Mouse (Mus musculus): ENCODE data around the gene Igf2bp3. TPM values are rescaled to one million over a fixed set of nuclear protein-coding genes. Genes with fewer than 3 reads are reported as not detected.
"Not testable (repeated sequence)": the region's sequence is repeated elsewhere in the genome, so short reads cannot be mapped to it uniquely, and the experiment has no call there.

Igf2bp3 gene
- 114 and 122 TPM in 2 replicates for polyA plus RNA-seq (2016; fragmentation: Nextera tagmentation; extraction: Ambion mirVana)

DNA sequence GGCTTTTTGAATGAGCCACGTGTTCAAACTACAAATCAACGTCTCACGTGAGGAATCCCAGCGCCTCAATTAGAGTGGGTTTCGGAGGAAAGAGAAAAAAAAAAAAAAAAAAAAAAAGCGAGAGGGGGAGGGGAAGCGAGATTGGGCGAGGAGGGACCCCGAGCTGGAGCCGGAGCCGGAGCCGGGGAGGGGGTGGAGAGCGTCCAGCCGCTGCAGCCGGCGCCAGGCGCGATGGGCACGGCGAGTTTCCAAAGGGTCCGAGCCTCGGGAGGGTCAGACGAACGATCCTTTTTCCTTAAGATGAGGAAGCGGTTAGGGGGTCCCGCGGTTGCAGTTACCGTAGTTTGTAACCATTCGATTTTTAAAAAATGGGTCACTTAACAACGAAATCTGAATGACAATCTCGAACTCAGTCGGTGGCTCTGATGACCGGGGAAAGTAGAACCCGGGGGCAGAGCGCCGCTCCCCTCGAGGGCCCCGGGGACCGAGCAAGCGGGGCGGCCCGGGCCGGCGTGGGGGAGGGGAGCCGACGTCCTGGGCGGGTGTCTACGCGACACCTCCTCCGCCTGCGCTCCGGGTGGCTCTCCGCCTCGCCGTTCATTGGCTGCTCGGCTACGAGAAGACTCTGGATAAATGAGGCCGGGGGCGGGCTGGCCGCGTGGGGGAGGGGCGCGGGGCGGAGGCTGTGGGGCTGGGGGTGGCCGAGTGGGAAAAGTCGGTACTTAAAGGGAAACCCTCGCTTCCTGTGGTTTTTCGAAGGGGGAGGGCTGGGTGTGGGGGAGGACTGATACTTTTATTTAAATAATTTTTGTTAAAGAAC lies at the start of gene Igf2bp3:
TSS of gene Igf2bp3 (minus strand) at position 30 of the 820 bp plus-strand sequence.
- Histone ChIP-seq H3K4me3 (replicated peaks) (peak within 1 kb of the TSS; percentile 98), H3K27ac (peak within 1 kb of the TSS; percentile 99), H3K4me1 (replicated peaks) (peaks cover 32% of the 10 kb centered on the region), H3K9me3 (no peaks in the 10 kb centered on the region), H3K9ac (replicated peaks) (peak within 1 kb of the TSS; percentile 98), H3K4me2 (peak within 1 kb of the TSS; percentile 91), H3K36me3 (no peaks in the 10 kb centered on the region), H3K27me3 (no peaks in the 10 kb centered on the region)
- ATAC-seq (ENCODE audit: insufficient number of reproducible peaks, insufficient read depth, low FRiP score, low TSS enrichment, low read depth) = peak; percentile 72
- under 1% methylated on average over 67 of the region's 68 CpGs for WGBS

DNA sequence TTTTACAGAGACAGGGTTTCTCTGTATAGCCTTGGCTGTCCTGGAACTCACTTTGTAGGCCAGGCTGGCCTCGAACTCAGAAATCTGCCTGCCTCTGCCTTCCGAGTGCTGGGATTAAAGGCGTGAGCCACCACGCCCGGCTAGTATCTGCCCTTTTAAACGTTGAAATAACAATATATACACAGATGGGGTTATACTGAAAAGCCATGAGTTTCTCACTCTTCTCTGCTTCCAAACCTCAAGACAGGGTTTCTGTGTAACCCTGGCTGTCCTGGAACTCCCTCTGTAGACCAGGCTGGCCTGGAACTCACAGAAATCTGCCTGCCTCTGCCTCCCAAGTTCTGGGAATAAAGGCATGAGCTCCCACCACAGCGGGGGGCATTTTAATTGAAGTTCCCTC lies 49.7 kb upstream of the Igf2bp3 start:
- not testable (repeated sequence) for H3K9ac ChIP-seq (replicated peaks); H3K36me3 ChIP-seq; ATAC-seq (ENCODE audit: insufficient number of reproducible peaks, insufficient read depth, low FRiP score, low TSS enrichment, low read depth); H3K27me3 ChIP-seq; H3K9me3 ChIP-seq; H3K4me3 ChIP-seq (replicated peaks)
- 88% methylated on average over 7 of the region's 7 CpGs for WGBS
- peaks cover 26% of the 10 kb centered on the region for H3K4me1 ChIP-seq (replicated peaks)
- peak overlapping the region; percentile 98; the same call in 1 of the 2 replicates for H3K27ac ChIP-seq
- peak overlapping the region; percentile 60; the same call in 1 of the 2 replicates for H3K4me2 ChIP-seq

DNA sequence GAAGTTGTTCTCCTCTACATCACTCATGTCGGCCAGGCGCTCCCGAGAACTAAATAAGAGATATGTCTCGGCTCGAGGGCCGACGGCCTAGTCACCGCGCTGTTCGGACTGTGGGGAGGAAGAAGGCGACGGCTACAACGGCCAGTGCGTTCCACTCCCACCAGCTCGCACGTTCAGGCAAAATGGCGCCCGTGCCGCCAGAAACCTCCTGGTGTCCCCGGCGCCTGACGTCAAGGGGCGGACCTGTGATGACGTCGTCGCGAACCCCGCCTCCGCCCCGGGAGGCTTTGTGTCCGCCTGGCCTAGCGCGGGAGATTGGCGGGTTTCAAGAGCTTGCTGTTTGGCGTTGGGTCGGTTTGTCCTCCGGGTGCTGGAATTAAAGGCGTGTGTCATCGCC lies 49.1 kb upstream of the Igf2bp3 start, which contains the start of gene Tra2a:
TSS of gene Tra2a (minus strand) at position 187 of the 397 bp plus-strand sequence.
- Histone ChIP-seq H3K4me1 (replicated peaks) (peaks cover 26% of the 10 kb centered on the region), H3K9me3 (no peaks in the 10 kb centered on the region), H3K9ac (replicated peaks) (peak within 1 kb of the TSS; percentile 99), H3K27ac (peak within 1 kb of the TSS; percentile 98), H3K27me3 (no peaks in the 10 kb centered on the region), H3K36me3 (no peaks in the 10 kb centered on the region), H3K4me2 (peak within 1 kb of the TSS; percentile 60), H3K4me3 (replicated peaks) (peak within 1 kb of the TSS; percentile 99)
- ATAC-seq (ENCODE audit: insufficient number of reproducible peaks, insufficient read depth, low FRiP score, low TSS enrichment, low read depth) = peak; percentile 91
- WGBS = under 1% methylated on average over 39 of the region's 39 CpGs

DNA sequence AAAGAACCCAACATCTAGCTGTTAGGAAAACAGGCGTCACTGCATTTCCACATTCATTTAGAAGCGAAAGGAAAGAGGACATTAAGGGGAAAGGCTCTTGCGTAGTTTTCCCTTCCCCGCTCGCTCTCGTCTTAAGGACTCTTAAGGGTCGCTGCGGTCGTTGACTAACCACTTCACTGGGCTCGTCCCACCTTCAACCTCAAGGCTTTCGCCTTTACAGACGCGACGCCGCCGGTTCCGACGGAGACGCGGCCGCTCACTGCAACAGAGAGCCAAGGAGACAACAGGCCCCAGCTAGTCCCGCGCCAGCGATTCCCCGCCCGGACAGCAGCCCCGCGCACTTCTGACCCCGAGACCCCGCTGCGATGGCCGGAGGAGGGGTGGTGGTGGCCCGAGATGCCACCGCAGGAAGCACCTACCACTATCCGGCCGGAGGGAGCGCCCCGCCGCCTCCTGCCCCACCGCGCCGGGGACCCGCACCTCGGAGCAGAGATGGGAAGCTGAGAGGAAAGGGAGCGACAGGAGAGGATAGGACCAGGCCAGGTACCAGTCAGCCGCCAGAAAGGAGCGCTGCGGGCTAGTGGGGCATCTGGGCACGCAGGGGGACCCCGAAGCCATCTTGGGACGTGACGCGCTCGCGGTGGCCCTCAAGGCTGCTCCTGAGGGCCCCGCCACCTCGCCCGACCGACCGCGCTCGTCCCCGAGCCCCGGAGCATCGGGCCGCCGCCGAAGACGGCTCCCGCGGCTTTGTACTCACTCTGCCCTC lies 48.5 kb upstream of the Igf2bp3 start:
- H3K36me3 ChIP-seq = no peaks in the 10 kb centered on the region; the same call in 1 of the 2 replicates
- H3K9ac ChIP-seq (replicated peaks) = peak overlapping the region; percentile 99
- ATAC-seq (ENCODE audit: insufficient number of reproducible peaks, insufficient read depth, low FRiP score, low TSS enrichment, low read depth) = peak; percentile 74
- no peaks in the 10 kb centered on the region for H3K27me3 ChIP-seq
- under 1% methylated on average over 65 of the region's 71 CpGs for WGBS
- H3K4me3 ChIP-seq (replicated peaks) = peak overlapping the region; percentile 99
- peaks cover 26% of the 10 kb centered on the region for H3K4me1 ChIP-seq (replicated peaks)
- no peaks in the 10 kb centered on the region for H3K9me3 ChIP-seq
- peak overlapping the region; percentile 60 for H3K4me2 ChIP-seq
- H3K27ac ChIP-seq = peak overlapping the region; percentile 98

DNA sequence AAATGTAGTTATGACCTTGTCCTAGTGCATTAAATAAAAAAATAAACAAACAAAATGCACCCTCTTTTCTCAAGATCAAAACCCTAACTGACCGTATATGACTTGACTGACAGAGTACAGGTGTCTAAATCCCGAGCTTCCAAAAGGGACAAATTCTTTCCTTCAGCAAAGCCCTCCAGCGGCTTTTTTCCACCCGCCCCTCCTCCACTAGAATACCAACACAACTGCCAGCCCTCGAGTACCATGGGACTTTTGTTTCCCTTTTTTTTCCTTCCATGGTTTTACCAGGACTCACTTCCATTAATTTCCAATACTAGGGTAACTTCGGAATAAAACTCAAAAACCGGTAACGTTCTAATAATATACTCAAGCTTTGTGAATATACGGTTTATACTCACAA lies 47.7 kb upstream of the Igf2bp3 start:
- peak overlapping the region; percentile 99 for H3K4me3 ChIP-seq (replicated peaks)
- 0 out of 2 replicates have a peak overlapping the region, but pooled peaks have one; percentile 98 for H3K27ac ChIP-seq
- peaks cover 28% of the 10 kb centered on the region for H3K4me1 ChIP-seq (replicated peaks)
- no peaks in the 10 kb centered on the region for H3K9me3 ChIP-seq
- H3K9ac ChIP-seq (replicated peaks) = peak overlapping the region; percentile 99
- peak overlapping the region; percentile 60 for H3K4me2 ChIP-seq
- no peaks in the 10 kb centered on the region for H3K27me3 ChIP-seq
- no peak for ATAC-seq (ENCODE audit: insufficient number of reproducible peaks, insufficient read depth, low FRiP score, low TSS enrichment, low read depth)
- 1% methylated on average over 9 of the region's 9 CpGs for WGBS
- no peaks in the 10 kb centered on the region; the same call in 1 of the 2 replicates for H3K36me3 ChIP-seq

DNA sequence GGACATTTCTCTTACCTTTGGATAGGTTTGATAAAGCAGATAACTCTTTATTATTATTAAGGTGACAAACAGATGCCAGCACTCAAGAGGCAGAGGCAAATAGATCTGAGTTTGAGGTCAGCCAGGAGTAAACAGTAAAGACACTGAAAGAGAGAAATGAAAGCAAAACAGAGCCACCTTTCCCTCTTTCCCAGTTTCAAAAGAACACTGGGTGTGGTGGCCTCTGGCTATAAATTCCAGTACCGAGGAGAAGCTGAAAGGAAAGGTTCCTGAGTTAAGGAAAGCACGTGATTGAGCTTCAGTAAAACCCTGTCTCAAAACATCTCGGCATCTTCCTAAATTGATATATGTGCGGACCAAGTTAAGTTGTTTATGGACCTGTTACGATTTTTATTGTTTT lies 45.0 kb upstream of the Igf2bp3 start:
- Histone ChIP-seq H3K9ac (replicated peaks) (no peak overlapping the region), H3K4me1 (replicated peaks) (peaks cover 28% of the 10 kb centered on the region), H3K27ac (no peak overlapping the region), H3K27me3 (no peaks in the 10 kb centered on the region), H3K4me2 (no peak overlapping the region), H3K4me3 (replicated peaks) (no peak overlapping the region), H3K9me3 (no peaks in the 10 kb centered on the region), H3K36me3 (no peaks in the 10 kb centered on the region; the same call in 1 of the 2 replicates)
- WGBS = 16% methylated on average over 5 of the region's 5 CpGs
- ATAC-seq (ENCODE audit: insufficient number of reproducible peaks, insufficient read depth, low FRiP score, low TSS enrichment, low read depth) = no peak

DNA sequence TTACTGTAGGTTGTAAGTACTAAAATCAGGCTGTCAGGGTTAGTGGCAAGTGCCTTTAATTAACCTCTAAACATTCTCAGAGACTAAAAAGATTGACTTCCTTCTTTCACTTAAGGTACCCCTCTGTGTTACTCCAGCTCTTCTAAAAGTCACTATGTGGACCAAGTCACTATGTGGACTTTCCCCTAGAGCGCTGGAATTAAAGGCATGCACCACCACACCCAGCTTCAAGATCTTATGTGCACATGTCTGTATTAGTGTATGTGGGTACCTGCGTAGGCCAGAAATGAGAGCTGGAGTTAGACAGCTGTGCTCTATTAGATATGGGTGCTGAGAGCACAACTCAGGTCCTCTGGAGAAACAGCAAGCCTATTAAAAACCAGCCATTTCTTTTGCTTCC lies 43.1 kb upstream of the Igf2bp3 start:
- H3K4me2 ChIP-seq = no peak overlapping the region
- H3K9me3 ChIP-seq = no peaks in the 10 kb centered on the region
- no peaks in the 10 kb centered on the region for H3K27me3 ChIP-seq
- no peak overlapping the region for H3K4me3 ChIP-seq (replicated peaks)
- no peak overlapping the region for H3K9ac ChIP-seq (replicated peaks)
- no peaks in the 10 kb centered on the region; the same call in 1 of the 2 replicates for H3K36me3 ChIP-seq
- 91% methylated on average over 2 of the region's 2 CpGs for WGBS
- no peak overlapping the region for H3K27ac ChIP-seq
- peaks cover 28% of the 10 kb centered on the region for H3K4me1 ChIP-seq (replicated peaks)
- ATAC-seq (ENCODE audit: insufficient number of reproducible peaks, insufficient read depth, low FRiP score, low TSS enrichment, low read depth) = no peak

DNA sequence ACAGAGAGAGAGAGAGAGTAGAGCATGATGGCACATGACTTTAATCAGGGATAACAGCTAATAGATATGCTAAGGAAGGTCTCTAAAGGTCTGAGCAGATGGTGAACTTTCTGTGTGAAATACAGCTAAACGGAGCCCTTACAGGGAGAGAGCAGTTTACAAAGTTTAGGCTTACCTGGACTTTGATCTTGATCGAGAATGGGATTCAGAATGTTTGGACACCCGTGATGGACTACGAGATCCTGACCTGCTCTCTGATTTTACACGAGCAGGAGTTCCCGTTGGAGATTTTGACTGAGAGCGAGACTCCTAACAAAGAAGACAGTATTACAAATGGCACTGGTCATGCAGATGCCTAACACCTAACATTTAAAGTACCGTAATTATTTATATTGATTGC lies 37.5 kb upstream of the Igf2bp3 start:
- Histone ChIP-seq H3K27ac (no peak overlapping the region), H3K4me1 (replicated peaks) (no peaks in the 10 kb centered on the region), H3K27me3 (no peaks in the 10 kb centered on the region), H3K4me2 (no peak overlapping the region), H3K9ac (replicated peaks) (no peak overlapping the region), H3K36me3 (peaks cover 49% of the 10 kb centered on the region), H3K9me3 (no peaks in the 10 kb centered on the region), H3K4me3 (replicated peaks) (no peak overlapping the region)
- no peak for ATAC-seq (ENCODE audit: insufficient number of reproducible peaks, insufficient read depth, low FRiP score, low TSS enrichment, low read depth)
- 97% methylated on average over 8 of the region's 8 CpGs for WGBS

DNA sequence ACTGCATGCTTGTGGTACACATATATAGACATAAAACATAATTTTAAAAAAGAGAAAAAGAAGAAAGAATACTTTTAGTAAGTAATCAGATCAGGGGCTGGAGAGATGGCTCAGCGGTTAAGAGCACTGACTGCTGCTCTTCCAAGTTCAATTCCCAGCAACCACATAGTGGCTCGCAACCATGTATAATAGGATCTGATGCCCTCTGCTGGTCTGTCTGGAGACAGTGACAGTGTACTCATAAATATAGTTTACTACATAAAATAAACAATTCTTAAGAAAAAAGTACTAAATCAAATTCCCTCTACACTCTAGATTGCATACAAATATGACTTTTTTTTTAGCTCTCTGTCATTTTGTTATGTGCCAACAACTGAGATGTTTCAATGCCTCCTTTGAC lies 36.4 kb upstream of the Igf2bp3 start:
- ATAC-seq (ENCODE audit: insufficient number of reproducible peaks, insufficient read depth, low FRiP score, low TSS enrichment, low read depth) = no peak
- WGBS = 97% methylated on average over 2 of the region's 2 CpGs
- Histone ChIP-seq H3K4me1 (replicated peaks) (no peaks in the 10 kb centered on the region), H3K4me2 (no peak overlapping the region), H3K36me3 (peaks cover 56% of the 10 kb centered on the region), H3K27ac (no peak overlapping the region), H3K27me3 (no peaks in the 10 kb centered on the region), H3K9me3 (no peaks in the 10 kb centered on the region), H3K4me3 (replicated peaks) (no peak overlapping the region), H3K9ac (replicated peaks) (no peak overlapping the region)

DNA sequence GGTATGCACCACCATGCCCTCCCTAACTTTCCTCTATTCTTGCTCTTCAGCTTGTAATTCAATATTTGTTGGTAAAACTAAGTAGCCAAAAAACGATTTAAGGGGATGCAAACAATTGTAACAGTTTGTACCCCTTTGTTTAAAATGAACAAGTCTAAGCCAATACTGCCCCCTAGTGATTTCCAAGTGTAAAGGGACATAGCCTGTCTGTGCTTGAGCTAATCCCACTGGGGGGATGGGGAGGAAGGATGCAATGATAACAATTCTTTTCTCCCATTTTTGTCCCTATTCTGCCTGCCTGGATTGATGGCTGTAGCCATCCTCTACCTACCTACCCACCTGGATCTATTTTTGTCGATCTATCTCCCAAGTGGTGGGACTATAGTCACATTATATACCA lies 32.5 kb upstream of the Igf2bp3 start:
- no peak overlapping the region for H3K4me2 ChIP-seq
- H3K9ac ChIP-seq (replicated peaks) = no peak overlapping the region
- no peaks in the 10 kb centered on the region for H3K4me1 ChIP-seq (replicated peaks)
- peaks cover 88% of the 10 kb centered on the region for H3K36me3 ChIP-seq
- no peak for ATAC-seq (ENCODE audit: insufficient number of reproducible peaks, insufficient read depth, low FRiP score, low TSS enrichment, low read depth)
- 61% methylated on average over 2 of the region's 2 CpGs for WGBS
- no peaks in the 10 kb centered on the region for H3K9me3 ChIP-seq
- H3K4me3 ChIP-seq (replicated peaks) = no peak overlapping the region
- no peaks in the 10 kb centered on the region for H3K27me3 ChIP-seq
- H3K27ac ChIP-seq = no peak overlapping the region

DNA sequence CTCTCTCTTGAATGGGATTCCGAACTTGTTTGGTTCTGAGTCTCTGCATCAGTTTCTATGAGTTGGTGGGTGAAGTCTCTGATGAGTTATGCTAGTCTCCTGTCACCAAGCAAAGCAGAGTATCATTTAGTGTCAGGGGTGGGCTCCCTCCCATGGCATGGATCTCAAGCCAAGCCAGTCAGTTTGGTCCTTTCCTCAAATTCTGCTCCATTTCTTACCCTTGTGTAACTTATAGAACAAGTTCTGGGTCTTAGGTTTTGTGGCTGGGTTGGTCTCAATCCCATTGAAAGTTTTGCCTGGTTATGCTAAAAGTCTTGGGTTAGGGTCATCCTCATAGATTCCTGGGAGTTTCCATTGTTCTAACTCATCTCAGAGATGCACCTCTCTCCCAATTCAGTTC lies 27.6 kb upstream of the Igf2bp3 start:
- no peak overlapping the region for H3K4me3 ChIP-seq (replicated peaks)
- 79% methylated on average over 1 of the region's 1 CpGs for WGBS
- H3K4me2 ChIP-seq = no peak overlapping the region
- no peaks in the 10 kb centered on the region for H3K9me3 ChIP-seq
- H3K27ac ChIP-seq = no peak overlapping the region
- H3K27me3 ChIP-seq = no peaks in the 10 kb centered on the region
- peaks cover 54% of the 10 kb centered on the region for H3K36me3 ChIP-seq
- no peak for ATAC-seq (ENCODE audit: insufficient number of reproducible peaks, insufficient read depth, low FRiP score, low TSS enrichment, low read depth)
- H3K4me1 ChIP-seq (replicated peaks) = no peaks in the 10 kb centered on the region
- H3K9ac ChIP-seq (replicated peaks) = no peak overlapping the region

Measured in limb, embryonic 12.5 days (tissue).